Mouse (Mus musculus): ENCODE measurements around the gene Ube2q1. TPM values are rescaled to one million over a fixed set of nuclear protein-coding genes. Genes with fewer than 3 reads are reported as not detected.

Gene Ube2q1
- polyA plus RNA-seq (2012; rRNA removed), result 45.1 and 61.2 TPM in 2 replicates

GRCm38 (mm10) chr3:89772968-89773709 lies at the start of gene Ube2q1:
Gene Ube2q1 (plus strand): TSS chr3:89773616.
- TF ChIP-seq POLR2A (IDR thresholded peaks at IDR 0.05; ENCODE audit: borderline replicate concordance, extremely low read depth, insufficient read depth, insufficient read length, poor library complexity, severe bottlenecking) (peak; percentile 90), CTCF (IDR thresholded peaks at IDR 0.05; ENCODE audit: borderline replicate concordance, extremely low read depth, insufficient read depth, insufficient read length) (no peak)
- DNase-seq (ENCODE audit: low read depth), result peak; percentile 99

- TF ChIP-seq POLR2A (IDR thresholded peaks at IDR 0.05; ENCODE audit: borderline replicate concordance, extremely low read depth, insufficient read depth, insufficient read length, poor library complexity, severe bottlenecking), result no peak
- TF ChIP-seq CTCF (IDR thresholded peaks at IDR 0.05; ENCODE audit: borderline replicate concordance, extremely low read depth, insufficient read depth, insufficient read length), result peak; percentile 68
- peak; percentile 53 for DNase-seq (ENCODE audit: low read depth)
Observed at GRCm38 (mm10) chr3:89727028-89727427, 46.4 kb upstream of the Ube2q1 start.

- TF ChIP-seq CTCF (IDR thresholded peaks at IDR 0.05; ENCODE audit: borderline replicate concordance, extremely low read depth, insufficient read depth, insufficient read length) (no peak), POLR2A (IDR thresholded peaks at IDR 0.05; ENCODE audit: borderline replicate concordance, extremely low read depth, insufficient read depth, insufficient read length, poor library complexity, severe bottlenecking) (no peak)
Observed at GRCm38 (mm10) chr3:89728848-89729247, 44.6 kb upstream of the Ube2q1 start.

GRCm38 (mm10) chr3:89730350-89731331 lies 42.8 kb upstream of the Ube2q1 start:
- DNase-seq (ENCODE audit: low read depth), result peak; percentile 77

More at GRCm38 (mm10) chr3:89728848-89729247, 44.6 kb upstream of the Ube2q1 start:
- DNase-seq (ENCODE audit: low read depth), result no peak

GRCm38 (mm10) chr3:89732091-89732490 lies 41.3 kb upstream of the Ube2q1 start:
- DNase-seq (ENCODE audit: low read depth), result no peak
- TF ChIP-seq POLR2A (IDR thresholded peaks at IDR 0.05; ENCODE audit: borderline replicate concordance, extremely low read depth, insufficient read depth, insufficient read length, poor library complexity, severe bottlenecking) (no peak), CTCF (IDR thresholded peaks at IDR 0.05; ENCODE audit: borderline replicate concordance, extremely low read depth, insufficient read depth, insufficient read length) (no peak)

More at GRCm38 (mm10) chr3:89730350-89731331, 42.8 kb upstream of the Ube2q1 start:
- peak; percentile 30; the same call in 1 of the 2 replicates for TF ChIP-seq CTCF (IDR thresholded peaks at IDR 0.05; ENCODE audit: borderline replicate concordance, extremely low read depth, insufficient read depth, insufficient read length)
- TF ChIP-seq POLR2A (IDR thresholded peaks at IDR 0.05; ENCODE audit: borderline replicate concordance, extremely low read depth, insufficient read depth, insufficient read length, poor library complexity, severe bottlenecking), result no peak

- DNase-seq (ENCODE audit: low read depth), result no peak
- TF ChIP-seq CTCF (IDR thresholded peaks at IDR 0.05; ENCODE audit: borderline replicate concordance, extremely low read depth, insufficient read depth, insufficient read length) (no peak), POLR2A (IDR thresholded peaks at IDR 0.05; ENCODE audit: borderline replicate concordance, extremely low read depth, insufficient read depth, insufficient read length, poor library complexity, severe bottlenecking) (no peak)
Observed at GRCm38 (mm10) chr3:89738509-89738908, 34.9 kb upstream of the Ube2q1 start.

- DNase-seq (ENCODE audit: low read depth), result no peak
- TF ChIP-seq POLR2A (IDR thresholded peaks at IDR 0.05; ENCODE audit: borderline replicate concordance, extremely low read depth, insufficient read depth, insufficient read length, poor library complexity, severe bottlenecking), result no peak
- no peak for TF ChIP-seq CTCF (IDR thresholded peaks at IDR 0.05; ENCODE audit: borderline replicate concordance, extremely low read depth, insufficient read depth, insufficient read length)
Observed at GRCm38 (mm10) chr3:89752307-89752706, 21.1 kb upstream of the Ube2q1 start.

GRCm38 (mm10) chr3:89755283-89755682 lies 18.1 kb upstream of the Ube2q1 start:
- no peak for DNase-seq (ENCODE audit: low read depth)
- TF ChIP-seq CTCF (IDR thresholded peaks at IDR 0.05; ENCODE audit: borderline replicate concordance, extremely low read depth, insufficient read depth, insufficient read length) (no peak), POLR2A (IDR thresholded peaks at IDR 0.05; ENCODE audit: borderline replicate concordance, extremely low read depth, insufficient read depth, insufficient read length, poor library complexity, severe bottlenecking) (no peak)

GRCm38 (mm10) chr3:89757851-89758250 lies 15.6 kb upstream of the Ube2q1 start:
- no peak for TF ChIP-seq POLR2A (IDR thresholded peaks at IDR 0.05; ENCODE audit: borderline replicate concordance, extremely low read depth, insufficient read depth, insufficient read length, poor library complexity, severe bottlenecking)
- TF ChIP-seq CTCF (IDR thresholded peaks at IDR 0.05; ENCODE audit: borderline replicate concordance, extremely low read depth, insufficient read depth, insufficient read length), result no peak
- peak; percentile 22 for DNase-seq (ENCODE audit: low read depth)

- DNase-seq (ENCODE audit: low read depth), result peak; percentile 79
- no peak for TF ChIP-seq CTCF (IDR thresholded peaks at IDR 0.05; ENCODE audit: borderline replicate concordance, extremely low read depth, insufficient read depth, insufficient read length)
- no peak for TF ChIP-seq POLR2A (IDR thresholded peaks at IDR 0.05; ENCODE audit: borderline replicate concordance, extremely low read depth, insufficient read depth, insufficient read length, poor library complexity, severe bottlenecking)
Observed at GRCm38 (mm10) chr3:89759786-89760185, 13.6 kb upstream of the Ube2q1 start.
